Mouse (Mus musculus) forebrain, embryonic 13.5 days (tissue): ENCODE measurements around the gene Spata31d1d. TPM values are rescaled to one million over a fixed set of nuclear protein-coding genes. Genes with fewer than 3 reads are reported as not detected.
"Not testable (repeated sequence)": the region's sequence is repeated elsewhere in the genome, so short reads cannot be mapped to it uniquely, and the experiment has no call there.

Source experiments
- ATAC-seq: fragments of 200-750 bp; cut with Nextera tagmentation; 2 replicates; pipeline ENCODE4 v1.8.0; 2017
- H3K27ac ChIP-seq: fragments of 300-500 bp; sonication (generic); 2 replicates; pipeline ENCODE4 v1.5.1; 2015; ENCODE audit warnings: inconsistent platforms, mild to moderate bottlenecking, moderate library complexity
- H3K27me3 ChIP-seq: fragments of 300-500 bp; sonication (generic); 2 replicates; pipeline ENCODE4 v1.6.1; 2015; ENCODE audit warnings: mild to moderate bottlenecking, inconsistent platforms
- H3K36me3 ChIP-seq: fragments of 300-500 bp; sonication (generic); 2 replicates; pipeline ENCODE4 v1.6.1; 2015; ENCODE audit warnings: mild to moderate bottlenecking, inconsistent platforms; ENCODE audit not compliant: poor library complexity, severe bottlenecking
- H3K4me1 ChIP-seq: fragments of 300-500 bp; sonication (generic); 2 replicates; pipeline ENCODE4 v1.6.1; 2015; ENCODE audit warnings: inconsistent platforms
- H3K4me2 ChIP-seq: fragments of 300-500 bp; sonication (generic); 2 replicates; pipeline ENCODE4 v1.6.1; 2015; ENCODE audit warnings: inconsistent platforms, mild to moderate bottlenecking, moderate library complexity
- H3K4me3 ChIP-seq: fragments of 300-500 bp; sonication (generic); 2 replicates; pipeline ENCODE4 v1.5.1; 2015; ENCODE audit warnings: mild to moderate bottlenecking, inconsistent platforms
- H3K9ac ChIP-seq: fragments of 300-500 bp; sonication (generic); 2 replicates; pipeline ENCODE4 v1.6.1; 2015; ENCODE audit warnings: mild to moderate bottlenecking, inconsistent platforms
- H3K9me3 ChIP-seq: fragments of 300-500 bp; sonication (generic); replicated peaks from 2 replicates; pipeline ENCODE4 v1.6.1; 2016; ENCODE audit warnings: inconsistent platforms
- WGBS: fragments of 180-500 bp; shearing (Covaris S2); methylation state at CpG from one replicate; pipeline ENCODE4 v1.1.7; 2015; 5-methylcytosine and 5-hydroxymethylcytosine counted together
- polyA plus RNA-seq: library from polyadenylated mRNA; unstranded; fragments of >200 nt; fragmentation: Nextera tagmentation; extraction: Ambion mirVana; gene quantifications from 2 replicates; pipeline ENCODE4 v1.2.1, GENCODE M21; 2015

Gene Spata31d1d
- polyA plus RNA-seq, 1 experiment from 2014 or later = not detected

GRCm38 (mm10) chr13:59726139-59726867 is 5.2 kb downstream of the Spata31d1d start:
- peak overlapping the region; percentile 4; the same call in 1 of the 2 replicates for H3K9ac ChIP-seq

GRCm38 (mm10) chr13:59722089-59722488 is 9.5 kb downstream of the Spata31d1d start:
- H3K9ac ChIP-seq, H3K4me3 ChIP-seq, H3K9me3 ChIP-seq, H3K27ac ChIP-seq, ATAC-seq, H3K27me3 ChIP-seq, H3K4me2 ChIP-seq, H3K36me3 ChIP-seq, H3K4me1 ChIP-seq: not testable (repeated sequence)
- WGBS = 71% methylated on average over 1 of the region's 1 CpGs

More at GRCm38 (mm10) chr13:59726139-59726867, 5.2 kb downstream of the Spata31d1d start:
- H3K4me1 ChIP-seq = peaks cover 4% of the 10 kb centered on the region; the same call in 1 of the 2 replicates
- no peaks in the 10 kb centered on the region for H3K36me3 ChIP-seq
- no peak for ATAC-seq
- H3K27me3 ChIP-seq = no peaks in the 10 kb centered on the region
- H3K27ac ChIP-seq = no peak overlapping the region
- H3K4me2 ChIP-seq = peak overlapping the region; percentile 41
- H3K4me3 ChIP-seq = 0 out of 2 replicates have a peak overlapping the region, but pooled peaks have one; percentile 4
- H3K9me3 ChIP-seq = no peaks in the 10 kb centered on the region
- 35% methylated on average over 29 of the region's 29 CpGs for WGBS

- ATAC-seq = no peak
- Histone ChIP-seq H3K4me2 (no peak overlapping the region), H3K27ac (no peak overlapping the region), H3K9ac (no peak overlapping the region), H3K4me1 (no peaks in the 10 kb centered on the region), H3K4me3 (no peak overlapping the region), H3K27me3 (no peaks in the 10 kb centered on the region), H3K9me3 (no peaks in the 10 kb centered on the region), H3K36me3 (no peaks in the 10 kb centered on the region)
- 90% methylated on average over 1 of the region's 1 CpGs for WGBS
These were observed 12.1 kb downstream of the Spata31d1d start for GRCm38 (mm10) chr13:59719475-59719874.

- H3K36me3 ChIP-seq, ATAC-seq, H3K9ac ChIP-seq, H3K4me1 ChIP-seq, H3K9me3 ChIP-seq, H3K4me3 ChIP-seq, H3K27ac ChIP-seq, H3K27me3 ChIP-seq, H3K4me2 ChIP-seq: not testable (repeated sequence)
- 53% methylated on average over 6 of the region's 6 CpGs for WGBS
These were observed 12.6 kb downstream of the Spata31d1d start for GRCm38 (mm10) chr13:59718857-59719440.

GRCm38 (mm10) chr13:59713710-59714109 is 17.8 kb downstream of the Spata31d1d start:
- Histone ChIP-seq H3K9ac (no peak overlapping the region), H3K4me1 (no peaks in the 10 kb centered on the region), H3K9me3 (no peaks in the 10 kb centered on the region), H3K4me2 (no peak overlapping the region), H3K27me3 (no peaks in the 10 kb centered on the region), H3K27ac (no peak overlapping the region), H3K36me3 (no peaks in the 10 kb centered on the region), H3K4me3 (no peak overlapping the region)
- 53% methylated on average over 3 of the region's 3 CpGs for WGBS
- ATAC-seq = no peak

GRCm38 (mm10) chr13:59711984-59712383 is 19.6 kb downstream of the Spata31d1d start, which contains the start of gene Spata31d1b:
Gene Spata31d1b (plus strand): TSS chr13:59712284.
- not testable (repeated sequence) for H3K4me3 ChIP-seq, H3K4me1 ChIP-seq, H3K27me3 ChIP-seq, H3K9ac ChIP-seq, H3K27ac ChIP-seq, ATAC-seq, H3K9me3 ChIP-seq, H3K36me3 ChIP-seq, H3K4me2 ChIP-seq
- 73% methylated on average over 3 of the region's 3 CpGs for WGBS

GRCm38 (mm10) chr13:59710230-59710629 is 21.3 kb downstream of the Spata31d1d start, which contains the start of gene Spata31d1a:
Gene Spata31d1a (minus strand): TSS chr13:59710330.
- no peak for ATAC-seq
- no peaks in the 10 kb centered on the region for H3K4me1 ChIP-seq
- no peaks in the 10 kb centered on the region for H3K27me3 ChIP-seq
- no peaks in the 10 kb centered on the region for H3K36me3 ChIP-seq
- H3K9me3 ChIP-seq = no peaks in the 10 kb centered on the region
- H3K9ac ChIP-seq = no peak within 1 kb of the TSS
- H3K27ac ChIP-seq = no peak within 1 kb of the TSS
- 93% methylated on average over 15 of the region's 15 CpGs for WGBS
- no peak within 1 kb of the TSS for H3K4me3 ChIP-seq
- H3K4me2 ChIP-seq = no peak within 1 kb of the TSS

GRCm38 (mm10) chr13:59704562-59704961 is 27.0 kb downstream of the Spata31d1d start:
- Histone ChIP-seq H3K9me3 (no peaks in the 10 kb centered on the region), H3K27ac (peak overlapping the region; percentile 6; the same call in 1 of the 2 replicates), H3K4me3 (no peak overlapping the region), H3K27me3 (no peaks in the 10 kb centered on the region), H3K4me2 (no peak overlapping the region), H3K4me1 (no peaks in the 10 kb centered on the region), H3K9ac (peak overlapping the region; percentile 26; the same call in 1 of the 2 replicates), H3K36me3 (no peaks in the 10 kb centered on the region)
- WGBS = 58% methylated on average over 12 of the region's 12 CpGs
- peak; percentile 19; the same call in 1 of the 2 replicates for ATAC-seq

GRCm38 (mm10) chr13:59703514-59703913 is 28.0 kb downstream of the Spata31d1d start:
- Histone ChIP-seq H3K4me3 (no peak overlapping the region), H3K4me1 (no peaks in the 10 kb centered on the region), H3K36me3 (no peaks in the 10 kb centered on the region), H3K27ac (no peak overlapping the region), H3K9me3 (no peaks in the 10 kb centered on the region), H3K4me2 (no peak overlapping the region), H3K9ac (no peak overlapping the region), H3K27me3 (no peaks in the 10 kb centered on the region)
- ATAC-seq = no peak
- WGBS = 86% methylated on average over 12 of the region's 12 CpGs

- not testable (repeated sequence) for H3K9ac ChIP-seq, H3K4me2 ChIP-seq, H3K27ac ChIP-seq, H3K4me3 ChIP-seq, ATAC-seq, H3K9me3 ChIP-seq, H3K27me3 ChIP-seq, H3K36me3 ChIP-seq, H3K4me1 ChIP-seq
- WGBS = 58% methylated on average over 1 of the region's 1 CpGs
These were observed 31.4 kb downstream of the Spata31d1d start for GRCm38 (mm10) chr13:59700137-59700536.

- WGBS = 89% methylated on average over 8 of the region's 8 CpGs
- H3K27me3 ChIP-seq = no peaks in the 10 kb centered on the region
These were observed 32.4 kb downstream of the Spata31d1d start for GRCm38 (mm10) chr13:59699131-59699530.

GRCm38 (mm10) chr13:59695781-59696180 is 35.8 kb downstream of the Spata31d1d start:
- Histone ChIP-seq H3K27ac (no peak overlapping the region), H3K4me1 (no peaks in the 10 kb centered on the region), H3K4me2 (no peak overlapping the region), H3K36me3 (no peaks in the 10 kb centered on the region), H3K9me3 (no peaks in the 10 kb centered on the region), H3K9ac (no peak overlapping the region), H3K4me3 (no peak overlapping the region), H3K27me3 (no peaks in the 10 kb centered on the region)
- WGBS = 94% methylated on average over 7 of the region's 7 CpGs
- ATAC-seq = no peak

More at GRCm38 (mm10) chr13:59699131-59699530, 32.4 kb downstream of the Spata31d1d start:
- Histone ChIP-seq H3K27ac (no peak overlapping the region), H3K9me3 (no peaks in the 10 kb centered on the region), H3K4me1 (no peaks in the 10 kb centered on the region), H3K9ac (no peak overlapping the region), H3K36me3 (no peaks in the 10 kb centered on the region), H3K4me2 (no peak overlapping the region), H3K4me3 (no peak overlapping the region)
- ATAC-seq = no peak
